Mouse (Mus musculus) lung, embryonic 16.5 days (tissue): ENCODE data around the gene Hddc3. TPM values are rescaled to one million over a fixed set of nuclear protein-coding genes. Genes with fewer than 3 reads are reported as not detected.
"Not testable (repeated sequence)": the region's sequence is repeated elsewhere in the genome, so short reads cannot be mapped to it uniquely, and the experiment has no call there.

ENCODE experiments used
- ATAC-seq: fragments of 200-750 bp; cut with Nextera tagmentation; 2 replicates; pipeline ENCODE4 v1.8.0; 2017; ENCODE audit warnings: low read depth, mild to moderate bottlenecking, moderate library complexity
- H3K27ac ChIP-seq: fragments of 300-500 bp; sonication (generic); 2 replicates; pipeline ENCODE4 v1.5.1; 2014; ENCODE audit warnings: mild to moderate bottlenecking, control low read depth, low read length
- H3K27me3 ChIP-seq: fragments of 300-500 bp; sonication (generic); 2 replicates; pipeline ENCODE4 v1.6.1; 2014; ENCODE audit warnings: low read depth, low read length, mixed read lengths; ENCODE audit not compliant: control insufficient read depth, insufficient read depth
- H3K36me3 ChIP-seq: fragments of 300-500 bp; sonication (generic); 2 replicates; pipeline ENCODE4 v1.6.1; 2014; ENCODE audit warnings: low read length; ENCODE audit not compliant: control insufficient read depth, insufficient read depth
- H3K4me1 ChIP-seq: fragments of 300-500 bp; sonication (generic); replicated peaks from 2 replicates; pipeline ENCODE4 v1.6.1; 2014; ENCODE audit warnings: low read length, mixed read lengths; ENCODE audit not compliant: control insufficient read depth, insufficient read depth
- H3K4me2 ChIP-seq: fragments of 300-500 bp; sonication (generic); 2 replicates; pipeline ENCODE4 v1.6.1; 2014; ENCODE audit warnings: low read depth, low read length, control low read depth
- H3K4me3 ChIP-seq: fragments of 300-500 bp; sonication (generic); 2 replicates; pipeline ENCODE4 v1.5.1; 2014; ENCODE audit warnings: mild to moderate bottlenecking, low read length, control low read depth
- H3K9ac ChIP-seq: fragments of 300-500 bp; sonication (generic); 2 replicates; pipeline ENCODE4 v1.6.1; 2014; ENCODE audit warnings: low read length, control low read depth
- H3K9me3 ChIP-seq: fragments of 300-500 bp; sonication (generic); 2 replicates; pipeline ENCODE4 v1.6.1; 2016; ENCODE audit warnings: low read length; ENCODE audit not compliant: control insufficient read depth
- WGBS: fragments of 180-500 bp; shearing (Covaris S2); extraction: QIAGEN DNeasy Blood & Tissue Kit; methylation state at CpG from one replicate; pipeline ENCODE4 v1.1.7; 2014; 5-methylcytosine and 5-hydroxymethylcytosine counted together
- polyA plus RNA-seq: library from polyadenylated mRNA; unstranded; fragments of >200 nt; fragmentation: Nextera tagmentation; extraction: Ambion mirVana; gene quantifications from 2 replicates; pipeline ENCODE4 v1.2.1, GENCODE M21; 2015

Hddc3 gene
- polyA plus RNA-seq, 1 experiment from 2014 or later, result 21.9 TPM

GRCm38 (mm10) chr7:80379531-80379930, 36.6 kb downstream of the Hddc3 start:
- peaks cover 2% of the 10 kb centered on the region; the same call in 1 of the 2 replicates for H3K36me3 ChIP-seq
- H3K9me3 ChIP-seq, result no peaks in the 10 kb centered on the region
- no peak overlapping the region for H3K9ac ChIP-seq
- WGBS, result 61% methylated on average over 13 of the region's 13 CpGs
- no peak for ATAC-seq
- no peak overlapping the region for H3K4me3 ChIP-seq
- no peak overlapping the region for H3K27ac ChIP-seq
- 0 out of 2 replicates have a peak, but pooled peaks cover 2% of the 10 kb centered on the region for H3K4me1 ChIP-seq
- H3K27me3 ChIP-seq, result no peaks in the 10 kb centered on the region
- H3K4me2 ChIP-seq, result no peak overlapping the region

- H3K27me3 ChIP-seq, result no peaks in the 10 kb centered on the region
- ATAC-seq, result no peak
- H3K4me2 ChIP-seq, result no peak overlapping the region
- peaks cover 2% of the 10 kb centered on the region; the same call in 1 of the 2 replicates for H3K36me3 ChIP-seq
- H3K4me1 ChIP-seq, result peaks cover 9% of the 10 kb centered on the region; the same call in 1 of the 2 replicates
- no peak overlapping the region for H3K4me3 ChIP-seq
- no peak overlapping the region for H3K9ac ChIP-seq
- 69% methylated on average over 11 of the region's 11 CpGs for WGBS
- no peak overlapping the region for H3K27ac ChIP-seq
- no peaks in the 10 kb centered on the region for H3K9me3 ChIP-seq
Observed at GRCm38 (mm10) chr7:80382919-80383318, 40.0 kb downstream of the Hddc3 start.

- Histone ChIP-seq H3K9ac (peak overlapping the region; percentile 63), H3K4me1 (peaks cover 14% of the 10 kb centered on the region; the same call in 1 of the 2 replicates), H3K9me3 (no peaks in the 10 kb centered on the region), H3K36me3 (peaks cover 15% of the 10 kb centered on the region), H3K27me3 (no peaks in the 10 kb centered on the region), H3K4me3 (peak overlapping the region; percentile 40), H3K27ac (peak overlapping the region; percentile 45), H3K4me2 (peak overlapping the region; percentile 61)
- ATAC-seq, result peak; percentile 74
- 33% methylated on average over 18 of the region's 18 CpGs for WGBS
Observed at GRCm38 (mm10) chr7:80386235-80386930, 43.5 kb downstream of the Hddc3 start.

GRCm38 (mm10) chr7:80387033-80387632, 44.2 kb downstream of the Hddc3 start:
- peak overlapping the region; percentile 40 for H3K4me3 ChIP-seq
- peak overlapping the region; percentile 61 for H3K4me2 ChIP-seq
- H3K36me3 ChIP-seq, result peaks cover 23% of the 10 kb centered on the region
- peak overlapping the region; percentile 45 for H3K27ac ChIP-seq
- WGBS, result 35% methylated on average over 17 of the region's 17 CpGs
- peak; percentile 24 for ATAC-seq
- no peaks in the 10 kb centered on the region for H3K27me3 ChIP-seq
- H3K4me1 ChIP-seq, result peaks cover 14% of the 10 kb centered on the region; the same call in 1 of the 2 replicates
- no peaks in the 10 kb centered on the region for H3K9me3 ChIP-seq
- peak overlapping the region; percentile 63 for H3K9ac ChIP-seq

GRCm38 (mm10) chr7:80387633-80388543, 45.0 kb downstream of the Hddc3 start, which contains the start of gene Fes:
Fes (minus strand) TSS chr7:80387946.
- H3K36me3 ChIP-seq, result peaks cover 31% of the 10 kb centered on the region
- peak; percentile 73 for ATAC-seq
- no peaks in the 10 kb centered on the region for H3K9me3 ChIP-seq
- H3K4me1 ChIP-seq, result peaks cover 14% of the 10 kb centered on the region; the same call in 1 of the 2 replicates
- peak within 1 kb of the TSS; percentile 63 for H3K9ac ChIP-seq
- peak within 1 kb of the TSS; percentile 40 for H3K4me3 ChIP-seq
- peak within 1 kb of the TSS; percentile 45 for H3K27ac ChIP-seq
- H3K4me2 ChIP-seq, result peak within 1 kb of the TSS; percentile 61
- H3K27me3 ChIP-seq, result no peaks in the 10 kb centered on the region
- 14% methylated on average over 33 of the region's 33 CpGs for WGBS

GRCm38 (mm10) chr7:80392119-80392518, 49.2 kb downstream of the Hddc3 start:
- Histone ChIP-seq H3K4me3 (no peak overlapping the region), H3K9ac (no peak overlapping the region), H3K27me3 (no peaks in the 10 kb centered on the region), H3K4me1 (peaks cover 7% of the 10 kb centered on the region; the same call in 1 of the 2 replicates), H3K4me2 (no peak overlapping the region), H3K27ac (no peak overlapping the region), H3K36me3 (peaks cover 62% of the 10 kb centered on the region), H3K9me3 (no peaks in the 10 kb centered on the region)
- ATAC-seq, result no peak
- WGBS, result 88% methylated on average over 15 of the region's 15 CpGs

GRCm38 (mm10) chr7:80394600-80394999, 51.7 kb downstream of the Hddc3 start:
- peaks cover 70% of the 10 kb centered on the region for H3K36me3 ChIP-seq
- no peaks in the 10 kb centered on the region; the same call in 1 of the 2 replicates for H3K4me1 ChIP-seq
- H3K9me3 ChIP-seq, result no peaks in the 10 kb centered on the region
- H3K27ac ChIP-seq, result no peak overlapping the region
- WGBS, result 85% methylated on average over 4 of the region's 4 CpGs
- no peak overlapping the region for H3K9ac ChIP-seq
- no peak overlapping the region for H3K4me3 ChIP-seq
- no peak overlapping the region for H3K4me2 ChIP-seq
- ATAC-seq, result no peak
- H3K27me3 ChIP-seq, result no peaks in the 10 kb centered on the region

GRCm38 (mm10) chr7:80396427-80396826, 53.5 kb downstream of the Hddc3 start:
- not testable (repeated sequence) for H3K4me3 ChIP-seq, H3K27ac ChIP-seq, ATAC-seq, H3K27me3 ChIP-seq, H3K9me3 ChIP-seq, H3K4me2 ChIP-seq, H3K9ac ChIP-seq
- Histone ChIP-seq H3K4me1 (peaks cover 16% of the 10 kb centered on the region), H3K36me3 (peaks cover 54% of the 10 kb centered on the region)
- WGBS, result 87% methylated on average over 4 of the region's 4 CpGs
